Mouse (Mus musculus): ENCODE measurements around the gene Crocc2.

DNA sequence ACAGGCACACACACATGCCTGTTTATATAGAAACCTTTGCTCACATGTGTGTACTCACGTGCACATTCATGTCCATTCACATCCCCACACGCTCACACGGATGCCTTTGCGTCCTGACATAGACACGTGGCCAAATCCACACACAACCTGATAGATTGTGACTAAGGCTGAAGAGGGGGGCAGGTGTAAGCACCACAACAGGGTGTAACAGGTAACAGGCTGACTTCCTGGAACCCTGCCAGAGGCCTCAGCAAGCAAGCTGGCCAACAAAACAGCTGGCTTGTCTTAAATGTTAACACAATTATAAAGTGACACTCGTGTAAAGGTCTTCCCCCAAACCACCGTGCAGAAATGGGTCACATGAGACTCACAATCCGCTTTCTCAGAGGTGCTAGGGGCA, 9.6 kb upstream of the Crocc2 start:
- no peak for TF ChIP-seq CTCF (IDR thresholded peaks at IDR 0.05; ENCODE audit: low read depth, low read length)
- TF ChIP-seq POLR2A (IDR thresholded peaks at IDR 0.05; ENCODE audit: borderline replicate concordance, low read depth, low read length), result no peak
